Mouse (Mus musculus) heart, postnatal 0 days (tissue): ENCODE measurements at regions not wholly inside any gene's neighbourhood (a gene's known extent, or its start where the extent isn't known, plus 50 kb on each side); places are given as distances from the start of the nearest gene placed in this dataset.

Experiments used
- CTCF ChIP-seq: IDR thresholded peaks from 2 replicates; pipeline ENCODE4 v1.5.1; 2016; ENCODE audit warnings: antibody characterized with exemption, control low read depth, low read depth
- EP300 ChIP-seq: IDR thresholded peaks from 2 replicates; pipeline ENCODE4 v1.6.1; 2016; ENCODE audit warnings: antibody characterized with exemption, low read depth

- TF ChIP-seq CTCF (no peak), EP300 (no peak)
These were observed 100.4 kb upstream of the Tenm3 start for GRCm38 (mm10) chr8:48944177-48944576.
